Mouse (Mus musculus) ES-E14 (cell line): Measurements from ENCODE around the gene Cyb561d1. TPM values are rescaled to one million over a fixed set of nuclear protein-coding genes. Genes with fewer than 3 reads are reported as not detected.
A peak's percentile ranks its signal among the peaks of the same experiment; 100 is the strongest.

Source experiments
- DNase-seq: peaks from one replicate; pipeline ENCODE4 v3.0.0-alpha.2; 2013; ENCODE audit warnings: low read depth, low spot score
- H3K27ac ChIP-seq: 2 replicates; pipeline ENCODE4 v1.5.1; 2012; ENCODE audit warnings: low read depth, mild to moderate bottlenecking, low read length, moderate library complexity, mixed read lengths; ENCODE audit not compliant: poor library complexity, insufficient read depth, severe bottlenecking
- H3K36me3 ChIP-seq: 2 replicates; pipeline ENCODE4 v1.6.1; 2012; ENCODE audit warnings: mild to moderate bottlenecking, low read length, moderate library complexity, mixed read lengths; ENCODE audit not compliant: control insufficient read depth, poor library complexity, insufficient read depth, severe bottlenecking
- H3K4me1 ChIP-seq, 2 experiments: fragments of 150-350 bp in 1 of 2; sonication (generic) in 1 of 2; 2 replicates each; pipeline ENCODE4 v1.6.1; 2012; ENCODE audit warnings: low read length in 2 of 2, mild to moderate bottlenecking in 1 of 2, mixed read lengths in 1 of 2; ENCODE audit not compliant: control insufficient read depth in 2 of 2, insufficient read depth in 2 of 2, poor library complexity in 1 of 2
- H3K4me3 ChIP-seq, 2 experiments: fragments of 150-350 bp in 1 of 2; sonication (generic) in 1 of 2; 2 replicates each; pipeline ENCODE4 v1.5.1; 2012; ENCODE audit warnings: low read length in 2 of 2, low read depth in 1 of 2, mild to moderate bottlenecking in 1 of 2, mixed read lengths in 1 of 2; ENCODE audit not compliant: insufficient read depth in 1 of 2, poor library complexity in 1 of 2, severe bottlenecking in 1 of 2
- H3K9ac ChIP-seq: 2 replicates; pipeline ENCODE4 v1.6.1; 2012; ENCODE audit warnings: low read depth, mild to moderate bottlenecking, low read length, mixed read lengths; ENCODE audit not compliant: poor library complexity, insufficient read depth, severe bottlenecking
- H3K9me3 ChIP-seq: fragments of 150-350 bp; sonication (generic); 2 replicates; pipeline ENCODE4 v1.6.1; 2012; ENCODE audit warnings: low read depth, mild to moderate bottlenecking, low read length; ENCODE audit not compliant: control insufficient read depth, insufficient read depth
- CHD2 ChIP-seq: IDR thresholded peaks from 2 replicates; pipeline ENCODE4 v1.6.1; 2014; ENCODE audit warnings: mild to moderate bottlenecking, low read depth, low read length, inconsistent platforms
- HCFC1 ChIP-seq: IDR thresholded peaks from 2 replicates; pipeline ENCODE4 v1.6.1; 2012; ENCODE audit warnings: low read length, inconsistent platforms, borderline replicate concordance; ENCODE audit not compliant: insufficient read depth
- MAFK ChIP-seq: IDR thresholded peaks from 2 replicates; pipeline ENCODE4 v1.6.1; 2014; ENCODE audit warnings: mild to moderate bottlenecking, low read depth, low read length, inconsistent platforms; ENCODE audit not compliant: insufficient read depth
- ZC3H11A ChIP-seq: IDR thresholded peaks from 2 replicates; pipeline ENCODE4 v1.6.1; 2012; ENCODE audit warnings: low read depth, mild to moderate bottlenecking, inconsistent platforms, low read length, borderline replicate concordance
- ZNF384 ChIP-seq: IDR thresholded peaks from 2 replicates; pipeline ENCODE4 v1.6.1; 2012; ENCODE audit warnings: low read depth, low read length, inconsistent platforms
- in situ Hi-C, 2 experiments: fragments of 600-800 bp; cut with MboI; formaldehyde crosslinking; loops; one replicate each; pipeline ENCODE4 v1.15.1; 2025; ENCODE audit warnings: low sequenced_read_pairs in 2 of 2, inconsistent platforms in 1 of 2; ENCODE audit not compliant: unreplicated experiment in 2 of 2
- total RNA-seq: library from RNA; depleted of rRNA; stranded (reverse); fragments of 300-350 nt; gene quantifications from 2 replicates; pipeline ENCODE4 v1.2.3, GENCODE M21; 2012

Gene Cyb561d1
- total RNA-seq, 1 experiment, result 2.2 TPM

DNA sequence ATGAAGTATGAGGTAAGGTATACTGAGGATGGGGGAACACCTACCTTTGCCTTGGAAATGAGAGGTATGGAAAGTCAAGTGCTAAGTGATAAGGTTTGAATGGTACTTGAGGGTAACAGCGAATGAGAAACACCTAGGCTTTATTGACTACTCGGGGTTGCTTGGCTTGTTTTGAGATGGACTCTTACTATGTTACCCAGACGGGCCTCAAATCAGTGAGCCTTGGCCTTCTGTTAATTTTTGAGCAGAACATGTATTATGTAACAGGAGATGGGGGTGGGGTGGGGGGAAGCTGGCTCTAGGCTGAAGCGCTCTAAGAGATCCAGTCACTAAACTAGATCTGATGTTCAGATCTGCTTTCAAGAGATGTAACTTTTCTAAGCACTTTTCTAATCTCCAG lies 30.6 kb upstream of the Cyb561d1 start:
- Histone ChIP-seq H3K4me3 (no peak overlapping the region), H3K27ac (no peak overlapping the region), H3K36me3 (no peaks in the 10 kb centered on the region), H3K4me1 (peaks cover 0 to 6% of the 10 kb centered on the region in 2 experiments; a peak in 1 of 4 replicates), H3K9me3 (no peaks in the 10 kb centered on the region), H3K9ac (no peak overlapping the region)
- in situ Hi-C loops, result no loop called here
- no peak for DNase-seq
- TF ChIP-seq ZNF384 (no peak), ZC3H11A (no peak), HCFC1 (no peak), CHD2 (no peak), MAFK (no peak)

DNA sequence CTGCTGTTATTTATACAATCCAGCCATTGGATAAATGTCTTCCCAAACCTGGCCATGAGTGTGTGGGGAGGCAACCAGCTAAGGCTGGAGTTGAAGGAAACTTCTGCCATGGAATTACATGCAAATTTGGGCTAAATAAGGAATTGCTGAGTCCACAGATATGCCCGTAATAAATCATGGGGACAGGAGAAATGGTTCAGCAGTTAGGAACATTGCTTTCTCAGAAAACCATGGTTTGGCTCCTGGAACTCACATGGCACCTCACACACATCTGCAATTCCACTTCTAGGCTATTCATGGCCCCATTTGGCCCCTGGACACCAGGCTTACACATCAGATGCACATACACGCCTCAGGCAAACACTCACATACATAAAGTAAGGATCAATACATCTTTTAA lies 26.5 kb upstream of the Cyb561d1 start:
- H3K9me3 ChIP-seq, result no peaks in the 10 kb centered on the region
- H3K4me1 ChIP-seq, result peaks cover 0 to 6% of the 10 kb centered on the region in 2 experiments; a peak in 1 of 4 replicates
- no peak overlapping the region for H3K27ac ChIP-seq
- no peaks in the 10 kb centered on the region for H3K36me3 ChIP-seq
- no peak overlapping the region for H3K9ac ChIP-seq
- no peak for TF ChIP-seq HCFC1
- TF ChIP-seq ZNF384, result no peak
- no peak for TF ChIP-seq ZC3H11A
- DNase-seq, result no peak
- H3K4me3 ChIP-seq, result no peak overlapping the region
- in situ Hi-C loops, result no loop called here

- H3K36me3 ChIP-seq, result no peaks in the 10 kb centered on the region
- no peaks in the 10 kb centered on the region for H3K9me3 ChIP-seq
- DNase-seq, result no peak
- H3K4me1 ChIP-seq, result peaks cover 0 to 4% of the 10 kb centered on the region in 2 experiments; a peak in 1 of 4 replicates
- no peak for TF ChIP-seq MAFK
- no peak for TF ChIP-seq ZNF384
- TF ChIP-seq HCFC1, result 0 out of 2 replicates have a peak, but pooled peaks have one; percentile 19
- H3K9ac ChIP-seq, result peak within 1 kb of the TSS; percentile 46; the same call in 1 of the 2 replicates
- in situ Hi-C loops, result no loop called here
- no peak within 1 kb of the TSS for H3K27ac ChIP-seq
- H3K4me3 ChIP-seq, result peak within 1 kb of the TSS; percentile 54 to 67
Measured at GRCm38 (mm10) chr3:108226558-108227350, 25.7 kb upstream of the Cyb561d1 start, which contains the start of gene Sypl2. Gene Sypl2, minus strand, starts transcription at chr3:108226648.

- H3K27ac ChIP-seq, result no peak overlapping the region
- in situ Hi-C loops, result no loop called here
Measured at GRCm38 (mm10) chr3:108225711-108226557, 24.9 kb upstream of the Cyb561d1 start.

More at GRCm38 (mm10) chr3:108225711-108226557, 24.9 kb upstream of the Cyb561d1 start:
- Histone ChIP-seq H3K4me3 (peak overlapping the region; percentile 54 to 67), H3K9me3 (no peaks in the 10 kb centered on the region), H3K9ac (peak overlapping the region; percentile 46; the same call in 1 of the 2 replicates), H3K4me1 (peaks cover 0 to 4% of the 10 kb centered on the region in 2 experiments; a peak in 1 of 4 replicates), H3K36me3 (no peaks in the 10 kb centered on the region)
- no peak for TF ChIP-seq ZNF384
- TF ChIP-seq MAFK, result no peak
- TF ChIP-seq CHD2, result no peak
- no peak for TF ChIP-seq HCFC1
- TF ChIP-seq ZC3H11A, result no peak
- DNase-seq, result no peak
